Mouse (Mus musculus) liver, embryonic 18 days (tissue): ENCODE data around the gene Osbpl3. TPM values are rescaled to one million over a fixed set of nuclear protein-coding genes. Genes with fewer than 3 reads are reported as not detected.

Experiments
- polyA plus RNA-seq: library from polyadenylated mRNA; depleted of rRNA; stranded (reverse); fragments of >200 nt; gene quantifications from 2 replicates; pipeline ENCODE4 v1.2.3, GENCODE M21; 2012; rRNA removed

Gene Osbpl3
- polyA plus RNA-seq: 1.1 and 1.2 TPM in 2 replicates

GRCm38 (mm10) chr6:50455829-50456469, at the start of gene Osbpl3:
TSS of gene Osbpl3 (minus strand) at chr6:50456201.

DNA sequence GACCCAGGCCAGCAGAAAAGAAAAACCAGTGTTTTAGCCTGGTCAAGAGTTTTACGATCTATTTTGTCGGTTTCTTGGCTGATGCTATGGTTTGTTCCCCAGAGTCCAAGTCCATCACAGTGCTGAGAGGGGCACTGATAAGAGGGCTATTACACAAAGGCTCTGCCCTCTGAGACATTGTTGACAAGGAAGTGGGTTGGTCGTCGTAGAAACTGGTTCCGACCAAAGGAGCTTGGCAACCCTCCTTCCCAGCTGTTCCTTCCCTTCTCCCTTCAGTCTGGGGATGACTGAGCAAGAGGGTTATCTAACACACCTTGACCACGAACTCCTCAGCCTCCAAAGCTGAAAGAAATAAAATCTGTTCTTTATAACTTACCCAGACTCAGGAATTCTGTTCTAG, 192.3 kb downstream of the Osbpl3 start, which contains the start of gene Gsdme:
TSS of gene Gsdme (minus strand) at position 193 of the 400 bp plus-strand sequence.

Other genes with a start within 250 kb of the Osbpl3 start
- gene Gsdme, start 192.3 kb downstream of the Osbpl3 start, polyA plus RNA-seq: 2.8 and 3.5 TPM in 2 replicates
- gene Cycs, start 110.3 kb upstream of the Osbpl3 start, polyA plus RNA-seq: 20.9 and 23.5 TPM in 2 replicates
- gene 4921507P07Rik, start 140.4 kb upstream of the Osbpl3 start, polyA plus RNA-seq: 0.89 and 1.1 TPM in 2 replicates
- not detected in 2 replicates for gene Npvf, start 198.2 kb upstream of the Osbpl3 start, polyA plus RNA-seq